In genomic region chr19:22703876-22704275, GRCm38 (mm10) we compare ENCODE assay signal across 18 mouse cellular contexts.
A peak's percentile ranks its signal among the peaks of the same experiment; 100 is the strongest.
DNase-seq lines count a peak whose midpoint lies in the region.
"Had no signal": no experiment of that assay in that cellular context is flagged by ENCODE, and none has a peak within 500 bp of the region (broad histone marks: within the 10 kb centered on the region; RNA-seq: fewer than 3 reads in every experiment).

No protein-coding gene starts in this region.

- intact Hi-C loops in gastrocnemius, postnatal 14 days (cut with DNase I; ENCODE audit: low total_unique reads), result no loop called here

- DNase-seq in gastrocnemius, adult 18-20 months (ENCODE audit: low spot score), result peak; percentile 4
- DNase-seq in gastrocnemius, postnatal 14 days, result no peak
- DNase-seq in lung, postnatal 25 days (ENCODE audit: low spot score), result peak; percentile 1
- no peak for DNase-seq in lung, postnatal 4 days
- peak; percentile 25 for DNase-seq in brain, adult 2 months (ENCODE audit: low read depth, low spot score)
- DNase-seq in gonadal fat pad, adult 2 months (ENCODE audit: low read depth), result peak; percentile 5
- DNase-seq in cerebellum, adult 11 months, result no peak
- DNase-seq in kidney, postnatal 36 days, result no peak
- DNase-seq: adrenal gland, adult 8-10 months; B cell, adult 2 months; cerebellum, postnatal 10 days; gastrocnemius, postnatal 10 days; kidney, adult 2 months; kidney, postnatal 14 days; layer of hippocampus, adult 9-11 months; right cerebral cortex, adult 18-20 months; spleen, adult 18-20 months; thymus, postnatal 36 days had no signal

Comparison
In these comparisons a context has a peak if more than half of its experiments do, and no peak if none do; other contexts are left out.
1. DNase-seq: peak in gastrocnemius, adult 18-20 months (single experiment), lung, postnatal 25 days (single experiment), brain, adult 2 months (single experiment) and gonadal fat pad, adult 2 months (single experiment); none in gastrocnemius, postnatal 14 days (single experiment), lung, postnatal 4 days (0 of 2), cerebellum, adult 11 months (single experiment) and kidney, postnatal 36 days (0 of 2).